Mouse (Mus musculus) limb, embryonic 11.5 days (tissue): ENCODE measurements at regions not wholly inside any gene's neighbourhood (a gene's known extent, or its start where the extent isn't known, plus 50 kb on each side); places are given as distances from the start of the nearest gene placed in this dataset.
"Not testable (repeated sequence)": the region's sequence is repeated elsewhere in the genome, so short reads cannot be mapped to it uniquely, and the experiment has no call there.

Source experiments
- ATAC-seq: fragments of 200-750 bp; cut with Nextera tagmentation; 2 replicates; pipeline ENCODE4 v1.8.0; 2017; ENCODE audit warnings: low read depth; ENCODE audit not compliant: insufficient number of reproducible peaks, low FRiP score, low TSS enrichment
- DNase-seq: peaks from one replicate; pipeline ENCODE4 v3.0.0-alpha.2; 2015; ENCODE audit warnings: low spot score
- H3K27ac ChIP-seq: fragments of 300-500 bp; sonication (generic); replicated peaks from 2 replicates; pipeline ENCODE4 v1.5.1; 2014; ENCODE audit warnings: low read depth, mild to moderate bottlenecking, low read length
- H3K27me3 ChIP-seq: fragments of 300-500 bp; sonication (generic); 2 replicates; pipeline ENCODE4 v1.6.1; 2014; ENCODE audit warnings: mild to moderate bottlenecking, low read length, mixed read lengths; ENCODE audit not compliant: control insufficient read depth, insufficient read depth
- H3K36me3 ChIP-seq: fragments of 300-500 bp; sonication (generic); 2 replicates; pipeline ENCODE4 v1.6.1; 2014; ENCODE audit warnings: mild to moderate bottlenecking, low read length, moderate library complexity, mixed read lengths; ENCODE audit not compliant: control insufficient read depth, insufficient read depth
- H3K4me1 ChIP-seq: fragments of 300-500 bp; sonication (generic); 2 replicates; pipeline ENCODE4 v1.6.1; 2014; ENCODE audit warnings: low read length, mixed read lengths; ENCODE audit not compliant: control insufficient read depth, insufficient read depth
- H3K4me2 ChIP-seq: fragments of 300-500 bp; sonication (generic); 2 replicates; pipeline ENCODE4 v1.6.1; 2014; ENCODE audit warnings: low read depth, mild to moderate bottlenecking, moderate library complexity; ENCODE audit not compliant: severe bottlenecking
- H3K4me3 ChIP-seq: fragments of 300-500 bp; sonication (generic); 2 replicates; pipeline ENCODE4 v1.5.1; 2014; ENCODE audit warnings: low read depth, low read length
- H3K9ac ChIP-seq: fragments of 300-500 bp; sonication (generic); 2 replicates; pipeline ENCODE4 v1.6.1; 2014; ENCODE audit warnings: mild to moderate bottlenecking, low read length
- H3K9me3 ChIP-seq: fragments of 300-500 bp; sonication (generic); 2 replicates; pipeline ENCODE4 v1.6.1; 2016; ENCODE audit warnings: low read length; ENCODE audit not compliant: control insufficient read depth
- WGBS: fragments of 180-500 bp; shearing (Covaris S2); extraction: QIAGEN DNeasy Blood & Tissue Kit; methylation state at CpG from one replicate; pipeline ENCODE4 v1.1.7; 2014; 5-methylcytosine and 5-hydroxymethylcytosine counted together

DNA sequence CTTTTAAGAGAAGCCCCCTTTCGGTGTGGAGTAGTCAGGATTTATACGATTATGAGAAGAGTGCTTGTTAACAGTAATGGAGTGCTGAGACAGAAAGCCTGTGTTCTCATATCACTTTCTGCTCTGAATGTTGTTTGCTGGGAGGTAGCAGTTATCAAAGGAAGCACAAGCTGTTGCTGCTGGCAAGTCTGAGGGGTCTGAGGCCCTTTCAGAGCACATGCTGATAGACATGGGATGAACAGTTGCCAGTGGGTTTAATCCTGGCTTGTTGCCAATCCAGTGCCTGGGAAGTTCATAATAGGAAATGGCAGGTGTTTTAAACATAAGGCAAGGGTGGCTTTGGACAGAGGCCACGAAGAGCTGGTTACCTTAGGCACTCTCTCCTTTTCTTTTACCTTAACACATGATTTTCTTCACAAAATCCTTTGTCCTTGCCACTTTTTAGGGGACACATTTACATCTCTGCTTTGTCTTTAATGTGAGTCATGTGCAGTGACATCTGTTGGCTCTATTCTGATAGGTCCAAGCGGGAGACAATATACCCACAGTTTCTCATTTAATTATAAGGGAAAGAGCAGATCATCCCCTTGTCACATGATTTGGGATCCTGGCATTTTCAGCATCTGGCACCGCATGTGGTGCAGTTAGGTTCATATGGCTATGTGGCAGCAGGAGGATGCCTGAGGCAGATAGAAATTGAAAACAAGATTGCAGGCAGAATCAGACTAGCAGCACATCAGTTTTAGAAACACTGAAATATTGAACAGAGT lies 245.7 kb downstream of the Arl6ip6 start:
- H3K9me3 ChIP-seq: no peaks in the 10 kb centered on the region
- no peaks in the 10 kb centered on the region for H3K36me3 ChIP-seq
- no peaks in the 10 kb centered on the region for H3K27me3 ChIP-seq
- no peak for DNase-seq
- no peak overlapping the region for H3K9ac ChIP-seq
- H3K4me3 ChIP-seq: no peak overlapping the region
- H3K27ac ChIP-seq: no peak overlapping the region
- no peaks in the 10 kb centered on the region for H3K4me1 ChIP-seq
- ATAC-seq: no peak
- 81% methylated on average over 5 of the region's 5 CpGs for WGBS
- no peak overlapping the region for H3K4me2 ChIP-seq

DNA sequence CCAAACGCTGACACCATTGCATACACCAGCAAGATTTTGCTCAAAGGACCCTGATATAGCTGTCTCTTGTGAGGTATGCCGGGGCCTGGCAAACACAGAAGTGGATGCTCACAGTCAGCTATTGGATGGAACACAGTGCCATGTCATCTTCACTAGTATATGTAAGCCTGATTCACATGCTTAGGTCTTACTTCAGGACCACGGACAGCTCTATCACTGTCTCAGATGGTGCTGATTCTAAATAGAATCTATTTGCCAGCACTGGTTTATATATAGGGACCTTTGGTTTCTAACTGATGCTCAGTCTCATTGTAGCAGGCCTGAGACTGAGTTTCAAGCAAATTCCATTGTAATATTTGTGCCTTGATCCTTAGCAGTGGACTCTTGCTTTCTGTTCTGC lies 248.8 kb downstream of the Arl6ip6 start:
- H3K9ac ChIP-seq, H3K4me3 ChIP-seq, H3K4me1 ChIP-seq, H3K4me2 ChIP-seq, H3K27ac ChIP-seq, H3K27me3 ChIP-seq, H3K9me3 ChIP-seq, H3K36me3 ChIP-seq: not testable (repeated sequence)
- WGBS: 51% methylated on average over 3 of the region's 3 CpGs
- DNase-seq: peak; percentile 56
- ATAC-seq: 0 out of 2 replicates have a peak, but pooled peaks have one; percentile 21

DNA sequence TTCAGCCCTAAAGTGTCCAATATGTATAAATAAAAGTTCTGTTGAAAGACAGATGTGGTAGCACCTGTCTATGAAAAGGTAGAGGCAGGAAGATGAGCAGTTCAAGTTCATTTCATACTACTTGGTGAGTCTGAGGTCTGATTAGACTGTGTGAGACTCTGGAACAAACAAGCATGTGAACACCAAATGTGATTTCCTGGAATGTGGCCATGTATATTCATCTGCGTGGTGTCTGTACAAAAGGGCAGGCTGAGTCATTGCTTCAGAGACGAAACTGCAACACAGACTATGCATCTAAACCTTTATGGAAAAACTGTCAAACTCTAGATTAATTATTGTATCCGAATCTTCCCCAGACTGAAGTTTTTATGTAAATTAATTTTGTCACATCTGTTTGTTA lies 268.7 kb downstream of the Arl6ip6 start:
- Histone ChIP-seq H3K4me2 (no peak overlapping the region), H3K27ac (no peak overlapping the region), H3K9me3 (no peaks in the 10 kb centered on the region), H3K27me3 (no peaks in the 10 kb centered on the region), H3K4me1 (no peaks in the 10 kb centered on the region), H3K9ac (no peak overlapping the region), H3K4me3 (no peak overlapping the region), H3K36me3 (no peaks in the 10 kb centered on the region)
- WGBS: 84% methylated on average over 3 of the region's 3 CpGs
- no peak for DNase-seq
- ATAC-seq: no peak

DNA sequence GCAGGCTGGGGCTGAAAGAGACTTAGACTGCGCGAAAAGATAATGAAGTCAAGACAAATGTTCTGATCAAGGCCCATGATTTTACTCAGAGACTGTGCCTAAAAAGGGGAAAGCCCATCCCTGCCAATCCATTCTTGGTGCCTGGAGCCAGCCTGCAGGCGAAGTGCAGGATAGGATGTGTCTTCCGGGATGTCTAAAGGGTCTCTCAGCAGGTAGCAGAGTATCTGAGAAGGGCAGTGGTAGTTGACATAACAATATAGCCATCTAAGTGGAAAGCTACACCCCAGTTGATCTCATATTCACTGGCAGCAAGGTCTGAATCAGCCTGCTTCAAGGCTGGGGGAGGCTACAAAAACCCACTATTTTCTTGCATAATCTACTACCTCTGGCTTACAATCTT lies 282.9 kb downstream of the Arl6ip6 start:
- Histone ChIP-seq H3K4me2 (no peak overlapping the region), H3K4me3 (no peak overlapping the region), H3K9me3 (no peaks in the 10 kb centered on the region), H3K9ac (no peak overlapping the region), H3K36me3 (no peaks in the 10 kb centered on the region), H3K4me1 (no peaks in the 10 kb centered on the region), H3K27me3 (no peaks in the 10 kb centered on the region), H3K27ac (no peak overlapping the region)
- WGBS: 83% methylated on average over 4 of the region's 4 CpGs
- DNase-seq (no peak), ATAC-seq (no peak)

DNA sequence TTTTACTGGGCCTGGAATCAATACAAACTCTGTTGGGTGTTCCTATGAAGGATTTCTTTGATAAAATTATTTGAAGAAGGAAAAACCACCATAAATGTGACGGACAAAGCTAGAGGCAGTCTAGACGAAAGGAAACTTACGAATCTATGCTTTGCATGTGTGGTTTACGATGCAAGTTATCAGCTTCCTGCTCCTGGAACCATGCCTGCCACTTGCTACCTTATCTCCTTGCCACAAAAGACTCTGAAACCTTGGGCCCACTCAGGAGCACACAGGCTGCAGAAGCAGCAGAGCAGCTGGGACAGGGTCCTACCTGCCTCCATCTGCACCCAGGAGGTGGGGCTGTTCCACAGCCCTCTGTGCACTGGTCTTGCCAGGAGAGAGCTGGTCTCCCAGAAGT lies 287.5 kb downstream of the Arl6ip6 start:
- WGBS: 83% methylated on average over 4 of the region's 4 CpGs
- not testable (repeated sequence) for H3K36me3 ChIP-seq, H3K9me3 ChIP-seq, H3K4me2 ChIP-seq, ATAC-seq, H3K4me1 ChIP-seq, H3K27ac ChIP-seq, H3K9ac ChIP-seq, DNase-seq, H3K4me3 ChIP-seq, H3K27me3 ChIP-seq

DNA sequence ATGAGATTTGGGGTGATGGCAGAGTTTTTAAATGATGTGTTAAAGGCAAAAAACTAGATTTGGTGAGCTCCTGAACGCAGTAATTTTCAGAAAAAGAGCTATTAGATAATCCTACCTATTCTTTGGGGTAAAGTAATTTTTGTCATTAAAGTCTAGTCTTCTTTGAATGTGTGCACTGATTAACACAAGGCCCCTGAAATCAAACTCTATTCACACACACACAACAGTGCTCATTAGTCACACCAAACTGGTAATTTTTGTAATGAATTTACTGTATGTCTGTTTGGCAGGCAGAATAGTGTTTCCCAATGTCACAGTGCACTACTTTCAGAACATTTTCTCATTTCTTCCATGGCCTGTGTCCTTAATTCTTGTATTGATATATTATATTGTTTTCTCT lies 296.8 kb downstream of the Arl6ip6 start:
- Histone ChIP-seq H3K4me3 (no peak overlapping the region), H3K27me3 (no peaks in the 10 kb centered on the region), H3K27ac (no peak overlapping the region), H3K4me1 (no peaks in the 10 kb centered on the region), H3K9me3 (no peaks in the 10 kb centered on the region), H3K36me3 (no peaks in the 10 kb centered on the region), H3K9ac (no peak overlapping the region), H3K4me2 (no peak overlapping the region)
- DNase-seq (no peak), ATAC-seq (no peak)
- WGBS: 91% methylated on average over 1 of the region's 1 CpGs

DNA sequence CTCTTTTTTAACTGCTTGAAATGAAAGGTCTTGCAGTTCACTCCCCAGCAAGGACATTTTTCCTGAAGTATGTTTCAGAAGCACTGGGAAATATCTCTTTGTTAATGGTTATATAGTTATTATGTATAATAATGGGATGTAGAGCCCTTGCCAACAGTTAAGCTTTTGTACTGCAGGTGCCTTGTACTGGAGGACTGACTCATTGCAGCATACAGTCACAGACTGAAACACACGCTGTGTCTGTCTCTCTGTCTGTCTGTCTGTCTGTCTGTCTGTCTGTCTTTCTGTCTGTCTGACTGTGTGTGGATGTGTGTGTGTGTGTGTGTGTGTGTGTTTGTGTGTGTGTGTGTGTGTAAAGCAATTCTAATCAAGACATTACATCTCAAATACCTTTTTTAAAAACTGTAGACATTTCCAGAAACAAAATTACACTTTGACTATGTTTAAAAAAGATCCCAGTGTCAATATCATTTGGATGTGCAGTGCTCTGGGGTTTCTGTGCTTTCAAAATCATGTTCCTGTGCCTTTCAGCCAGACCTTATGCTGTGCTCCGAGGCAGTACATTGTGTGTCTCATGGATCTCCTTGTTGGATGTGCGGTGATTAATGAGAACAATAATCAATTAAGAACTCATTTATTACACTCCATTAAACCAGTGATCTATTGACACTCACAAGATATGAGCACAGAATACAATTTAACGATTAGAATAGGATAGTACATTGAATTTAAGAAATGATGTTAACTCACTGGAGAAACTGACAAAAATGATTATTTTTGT lies 299.5 kb downstream of the Arl6ip6 start:
- Histone ChIP-seq H3K4me1 (no peaks in the 10 kb centered on the region), H3K9me3 (no peaks in the 10 kb centered on the region), H3K27ac (no peak overlapping the region), H3K4me3 (no peak overlapping the region), H3K9ac (no peak overlapping the region), H3K4me2 (no peak overlapping the region), H3K27me3 (no peaks in the 10 kb centered on the region), H3K36me3 (no peaks in the 10 kb centered on the region)
- ATAC-seq (no peak), DNase-seq (no peak)
- WGBS: 89% methylated on average over 4 of the region's 4 CpGs

- Histone ChIP-seq H3K4me3 (no peak overlapping the region), H3K9me3 (no peaks in the 10 kb centered on the region), H3K27me3 (no peaks in the 10 kb centered on the region), H3K4me2 (no peak overlapping the region), H3K4me1 (no peaks in the 10 kb centered on the region), H3K27ac (no peak overlapping the region), H3K36me3 (no peaks in the 10 kb centered on the region), H3K9ac (no peak overlapping the region)
- ATAC-seq: no peak
- DNase-seq: no peak
- WGBS: 72% methylated on average over 2 of the region's 2 CpGs
Observed at GRCm38 (mm10) chr2:53492788-53493187, 301.3 kb downstream of the Arl6ip6 start.
